Mouse (Mus musculus): ENCODE measurements around the gene 4930539E08Rik. TPM values are rescaled to one million over a fixed set of nuclear protein-coding genes. Genes with fewer than 3 reads are reported as not detected.

The 4930539E08Rik gene
- polyA plus RNA-seq, 1 experiment from 2014 or later = 0.13 TPM

DNA sequence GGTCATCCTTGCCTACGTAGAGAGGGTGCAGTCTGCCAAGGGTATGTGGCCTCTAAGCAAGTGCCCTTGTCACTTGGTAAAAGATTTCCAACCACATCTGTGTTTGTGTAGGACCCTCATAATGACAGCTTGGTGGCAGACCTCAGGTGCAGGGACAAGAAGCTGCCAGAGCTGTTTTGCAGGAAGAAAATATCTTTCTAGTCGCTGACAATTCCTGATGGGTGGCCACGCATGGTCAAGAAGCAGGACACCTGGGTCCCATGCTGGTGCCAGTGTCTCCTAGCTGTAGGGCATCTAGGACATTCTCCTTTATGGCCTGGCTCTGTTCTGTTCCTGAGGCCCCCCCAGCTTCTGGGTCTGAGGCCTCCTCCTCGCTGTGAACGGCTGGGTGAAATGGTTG is 38.8 kb downstream of the 4930539E08Rik start:
- no peak overlapping the region for H3K27ac ChIP-seq
- peaks cover 39% of the 10 kb centered on the region for H3K27me3 ChIP-seq (ENCODE audit: insufficient read depth, poor library complexity, severe bottlenecking)
- 0 out of 2 replicates have a peak overlapping the region, but pooled peaks have one; percentile 20 for H3K4me3 ChIP-seq
- WGBS = 60% methylated on average over 5 of the region's 5 CpGs
- no peak for DNase-seq (ENCODE audit: low spot score)
- H3K36me3 ChIP-seq = no peaks in the 10 kb centered on the region
- H3K4me1 ChIP-seq = peaks cover 22% of the 10 kb centered on the region
- no peaks in the 10 kb centered on the region for H3K9me3 ChIP-seq

DNA sequence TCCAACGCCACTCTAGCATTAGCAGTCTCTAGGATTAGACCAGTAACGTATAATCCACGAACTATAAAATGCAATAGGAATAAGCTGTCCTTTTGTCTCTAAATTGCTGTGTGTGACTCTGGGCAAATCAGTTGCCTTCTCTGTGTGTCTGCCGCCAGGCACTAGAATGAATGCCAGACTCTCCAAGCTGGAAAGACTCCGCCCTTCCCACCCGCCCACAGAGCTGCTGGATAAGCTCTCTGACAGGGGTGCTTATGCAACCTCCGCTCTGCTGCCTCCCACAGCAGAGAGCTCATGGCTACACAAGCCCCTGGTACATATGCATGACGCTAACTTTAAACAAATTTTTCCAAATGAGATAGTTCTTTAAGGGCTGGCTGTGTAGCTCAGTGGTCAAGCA is 39.8 kb downstream of the 4930539E08Rik start:
- DNase-seq (ENCODE audit: low spot score) = peak; percentile 91
- 36% methylated on average over 8 of the region's 8 CpGs for WGBS
- Histone ChIP-seq H3K27me3 (ENCODE audit: insufficient read depth, poor library complexity, severe bottlenecking) (peaks cover 29% of the 10 kb centered on the region), H3K4me3 (0 out of 2 replicates have a peak overlapping the region, but pooled peaks have one; percentile 1), H3K27ac (no peak overlapping the region), H3K9me3 (no peaks in the 10 kb centered on the region), H3K36me3 (no peaks in the 10 kb centered on the region), H3K4me1 (peaks cover 21% of the 10 kb centered on the region)

- DNase-seq (ENCODE audit: low spot score) = no peak
- Histone ChIP-seq H3K27me3 (ENCODE audit: insufficient read depth, poor library complexity, severe bottlenecking) (peaks cover 24% of the 10 kb centered on the region; the same call in 1 of the 2 replicates), H3K27ac (no peak overlapping the region), H3K4me1 (peaks cover 17% of the 10 kb centered on the region), H3K4me3 (no peak overlapping the region), H3K9me3 (no peaks in the 10 kb centered on the region), H3K36me3 (no peaks in the 10 kb centered on the region)
- 64% methylated on average over 7 of the region's 7 CpGs for WGBS
Observed at GRCm38 (mm10) chr17:28874825-28875224, 40.3 kb downstream of the 4930539E08Rik start.

DNA sequence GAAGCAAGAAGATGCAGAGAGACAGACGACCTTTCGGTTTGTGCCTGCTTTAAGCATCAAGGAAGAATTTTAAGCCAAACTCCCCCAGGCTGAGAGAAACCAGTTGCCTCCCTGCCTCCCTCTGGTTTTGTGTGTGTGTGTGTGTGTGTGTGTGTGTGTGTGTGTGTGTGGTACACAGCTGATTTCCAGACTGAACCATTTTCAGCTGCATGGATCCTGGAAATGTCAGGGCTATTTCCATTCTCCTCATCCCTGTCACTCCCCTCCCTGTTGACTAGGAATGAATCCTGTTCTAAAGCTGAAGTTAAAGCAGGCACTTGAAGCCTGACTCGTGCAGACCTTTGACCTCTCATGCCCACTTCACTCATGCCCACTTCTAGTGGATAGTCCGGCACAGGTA is 40.9 kb downstream of the 4930539E08Rik start:
- H3K36me3 ChIP-seq = no peaks in the 10 kb centered on the region
- H3K9me3 ChIP-seq = no peaks in the 10 kb centered on the region
- no peak for DNase-seq (ENCODE audit: low spot score)
- WGBS = 78% methylated on average over 4 of the region's 4 CpGs
- no peak overlapping the region for H3K27ac ChIP-seq
- peaks cover 19% of the 10 kb centered on the region for H3K4me1 ChIP-seq
- H3K27me3 ChIP-seq (ENCODE audit: insufficient read depth, poor library complexity, severe bottlenecking) = peaks cover 23% of the 10 kb centered on the region; the same call in 1 of the 2 replicates
- no peak overlapping the region for H3K4me3 ChIP-seq

- no peak for DNase-seq (ENCODE audit: low spot score)
- Histone ChIP-seq H3K36me3 (no peaks in the 10 kb centered on the region), H3K9me3 (no peaks in the 10 kb centered on the region), H3K4me1 (peaks cover 19% of the 10 kb centered on the region), H3K27me3 (ENCODE audit: insufficient read depth, poor library complexity, severe bottlenecking) (peaks cover 11% of the 10 kb centered on the region; the same call in 1 of the 2 replicates), H3K4me3 (no peak overlapping the region), H3K27ac (no peak overlapping the region)
- WGBS = 81% methylated on average over 7 of the region's 7 CpGs
Observed at GRCm38 (mm10) chr17:28872322-28872721, 42.8 kb downstream of the 4930539E08Rik start.

- peaks cover 18% of the 10 kb centered on the region for H3K4me1 ChIP-seq
- H3K4me3 ChIP-seq = no peak overlapping the region
- no peaks in the 10 kb centered on the region for H3K36me3 ChIP-seq
- no peak overlapping the region for H3K27ac ChIP-seq
- H3K27me3 ChIP-seq (ENCODE audit: insufficient read depth, poor library complexity, severe bottlenecking) = peaks cover 6% of the 10 kb centered on the region; the same call in 1 of the 2 replicates
- no peak for DNase-seq (ENCODE audit: low spot score)
- 77% methylated on average over 11 of the region's 11 CpGs for WGBS
- H3K9me3 ChIP-seq = no peaks in the 10 kb centered on the region
Observed at GRCm38 (mm10) chr17:28871831-28872230, 43.3 kb downstream of the 4930539E08Rik start.

GRCm38 (mm10) chr17:28870435-28870834 is 44.7 kb downstream of the 4930539E08Rik start:
- 64% methylated on average over 5 of the region's 5 CpGs for WGBS
- DNase-seq (ENCODE audit: low spot score) = no peak
- Histone ChIP-seq H3K4me3 (no peak overlapping the region), H3K27ac (no peak overlapping the region), H3K36me3 (no peaks in the 10 kb centered on the region), H3K4me1 (peaks cover 10% of the 10 kb centered on the region), H3K9me3 (no peaks in the 10 kb centered on the region), H3K27me3 (ENCODE audit: insufficient read depth, poor library complexity, severe bottlenecking) (no peaks in the 10 kb centered on the region)

DNA sequence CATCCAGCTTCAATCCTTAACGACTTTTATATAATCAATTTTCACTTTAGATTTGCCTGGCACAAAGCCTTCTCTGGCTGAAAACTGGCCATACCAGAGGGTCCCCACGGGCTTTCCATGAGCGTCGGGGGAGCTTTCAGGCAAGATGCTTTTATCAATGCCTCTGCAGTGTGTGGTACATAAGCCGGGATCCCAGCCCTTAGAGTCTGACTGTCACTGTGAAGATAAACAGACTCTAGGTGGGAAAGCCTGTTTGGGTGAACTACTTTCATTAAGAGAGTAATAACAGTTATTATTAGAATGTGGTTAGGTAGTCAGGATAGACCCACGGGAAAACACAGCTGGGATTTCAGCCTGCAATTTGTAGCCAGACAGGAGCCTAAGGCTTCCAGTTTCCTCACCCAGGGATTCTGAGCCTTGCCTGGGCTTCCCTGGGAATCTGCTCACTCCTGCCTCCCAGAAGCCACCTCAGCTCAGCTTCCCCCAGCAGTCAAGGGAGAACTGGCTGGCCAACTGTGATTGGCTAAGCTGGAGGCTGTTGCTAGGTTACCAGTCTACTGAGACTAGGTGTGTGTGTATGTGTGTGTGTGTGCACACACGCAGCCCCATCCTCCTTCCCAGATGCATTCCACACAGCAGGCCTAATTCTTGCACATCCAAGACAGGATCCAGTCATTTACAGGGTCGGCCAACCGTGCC is 45.6 kb downstream of the 4930539E08Rik start:
- DNase-seq (ENCODE audit: low spot score) = no peak
- Histone ChIP-seq H3K4me1 (0 out of 2 replicates have a peak, but pooled peaks cover 3% of the 10 kb centered on the region), H3K27me3 (ENCODE audit: insufficient read depth, poor library complexity, severe bottlenecking) (no peaks in the 10 kb centered on the region), H3K4me3 (no peak overlapping the region), H3K9me3 (no peaks in the 10 kb centered on the region), H3K36me3 (no peaks in the 10 kb centered on the region), H3K27ac (no peak overlapping the region)
- 49% methylated on average over 9 of the region's 9 CpGs for WGBS

GRCm38 (mm10) chr17:28867381-28867780 is 47.7 kb downstream of the 4930539E08Rik start:
- Histone ChIP-seq H3K27ac (no peak overlapping the region), H3K36me3 (no peaks in the 10 kb centered on the region), H3K27me3 (ENCODE audit: insufficient read depth, poor library complexity, severe bottlenecking) (no peaks in the 10 kb centered on the region), H3K4me1 (0 out of 2 replicates have a peak, but pooled peaks cover 5% of the 10 kb centered on the region), H3K9me3 (no peaks in the 10 kb centered on the region), H3K4me3 (no peak overlapping the region)
- no peak for DNase-seq (ENCODE audit: low spot score)
- WGBS = 89% methylated on average over 4 of the region's 4 CpGs

DNA sequence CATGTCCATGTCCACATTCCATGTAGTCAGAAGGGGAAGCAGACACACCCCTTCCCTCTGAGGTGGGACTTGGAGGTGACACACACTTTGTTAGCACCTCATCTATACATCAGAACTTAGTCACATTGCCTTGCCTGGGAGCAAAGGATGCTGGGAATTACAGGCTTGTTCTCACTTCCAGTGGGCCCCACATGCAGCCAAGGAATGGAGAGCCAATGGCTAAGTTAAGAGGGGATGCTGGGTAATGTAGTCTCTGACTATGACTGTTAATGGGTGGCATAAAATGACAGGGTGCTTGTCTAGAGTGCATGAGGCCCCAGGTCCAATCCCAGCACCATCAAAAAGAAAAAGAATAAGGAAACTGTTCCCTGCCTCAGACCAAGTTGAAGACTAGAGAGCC is 48.2 kb downstream of the 4930539E08Rik start:
- Histone ChIP-seq H3K9me3 (no peaks in the 10 kb centered on the region), H3K4me1 (0 out of 2 replicates have a peak, but pooled peaks cover 5% of the 10 kb centered on the region)
- DNase-seq (ENCODE audit: low spot score) = no peak

GRCm38 (mm10) chr17:28864464-28864863 is 50.7 kb downstream of the 4930539E08Rik start:
- no peaks in the 10 kb centered on the region for H3K36me3 ChIP-seq
- 75% methylated on average over 6 of the region's 6 CpGs for WGBS
- H3K27ac ChIP-seq = no peak overlapping the region
- H3K27me3 ChIP-seq (ENCODE audit: insufficient read depth, poor library complexity, severe bottlenecking) = no peaks in the 10 kb centered on the region
- H3K9me3 ChIP-seq = no peaks in the 10 kb centered on the region
- no peak for DNase-seq (ENCODE audit: low spot score)
- H3K4me1 ChIP-seq = 0 out of 2 replicates have a peak, but pooled peaks cover 2% of the 10 kb centered on the region
- no peak overlapping the region for H3K4me3 ChIP-seq

More for the DNA sequence above, 48.2 kb downstream of the 4930539E08Rik start:
- Histone ChIP-seq H3K36me3 (no peaks in the 10 kb centered on the region), H3K27ac (no peak overlapping the region), H3K27me3 (ENCODE audit: insufficient read depth, poor library complexity, severe bottlenecking) (no peaks in the 10 kb centered on the region), H3K4me3 (no peak overlapping the region)

DNA sequence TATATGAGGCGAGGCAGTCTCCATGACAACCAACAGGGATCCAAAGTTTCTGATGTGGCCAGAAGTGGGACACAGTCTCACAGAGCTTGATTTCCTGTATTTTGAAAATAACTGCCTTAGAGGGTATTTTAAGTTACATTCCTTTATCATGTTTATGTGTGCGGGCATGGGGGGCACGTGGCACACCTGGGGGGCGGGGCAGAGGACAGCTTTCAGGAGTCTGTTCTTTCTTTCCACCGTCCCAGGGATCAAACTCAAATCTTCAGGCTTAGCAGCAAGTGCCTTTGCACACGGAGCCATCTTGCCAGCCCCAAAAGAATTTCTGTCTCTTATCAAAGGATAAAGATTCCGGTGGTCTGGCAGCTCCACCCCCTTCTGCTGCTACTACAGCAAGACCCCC is 51.2 kb downstream of the 4930539E08Rik start:
- no peak for DNase-seq (ENCODE audit: low spot score)

GRCm38 (mm10) chr17:28858205-28858604 is 56.9 kb downstream of the 4930539E08Rik start, which contains the start of gene Pnpla1:
Gene Pnpla1 (plus strand): TSS chr17:28858411.
- peaks cover 12% of the 10 kb centered on the region for H3K4me1 ChIP-seq
- 35% methylated on average over 12 of the region's 12 CpGs for WGBS
- DNase-seq (ENCODE audit: low spot score) = no peak
- H3K27me3 ChIP-seq (ENCODE audit: insufficient read depth, poor library complexity, severe bottlenecking) = no peaks in the 10 kb centered on the region
- 0 out of 2 replicates have a peak, but pooled peaks cover 4% of the 10 kb centered on the region for H3K36me3 ChIP-seq
- H3K9me3 ChIP-seq = peaks cover 17% of the 10 kb centered on the region
- no peak within 1 kb of the TSS for H3K27ac ChIP-seq
- no peak within 1 kb of the TSS for H3K4me3 ChIP-seq

More for the DNA sequence above, 51.2 kb downstream of the 4930539E08Rik start:
- H3K27ac ChIP-seq = no peak overlapping the region
- 61% methylated on average over 7 of the region's 7 CpGs for WGBS
- no peak overlapping the region for H3K4me3 ChIP-seq
- no peaks in the 10 kb centered on the region for H3K36me3 ChIP-seq
- no peaks in the 10 kb centered on the region for H3K27me3 ChIP-seq (ENCODE audit: insufficient read depth, poor library complexity, severe bottlenecking)
- 0 out of 2 replicates have a peak, but pooled peaks cover 2% of the 10 kb centered on the region for H3K4me1 ChIP-seq
- H3K9me3 ChIP-seq = no peaks in the 10 kb centered on the region
